Mouse (Mus musculus): ENCODE results near the gene Ptgds.

Ptgds gene

DNA sequence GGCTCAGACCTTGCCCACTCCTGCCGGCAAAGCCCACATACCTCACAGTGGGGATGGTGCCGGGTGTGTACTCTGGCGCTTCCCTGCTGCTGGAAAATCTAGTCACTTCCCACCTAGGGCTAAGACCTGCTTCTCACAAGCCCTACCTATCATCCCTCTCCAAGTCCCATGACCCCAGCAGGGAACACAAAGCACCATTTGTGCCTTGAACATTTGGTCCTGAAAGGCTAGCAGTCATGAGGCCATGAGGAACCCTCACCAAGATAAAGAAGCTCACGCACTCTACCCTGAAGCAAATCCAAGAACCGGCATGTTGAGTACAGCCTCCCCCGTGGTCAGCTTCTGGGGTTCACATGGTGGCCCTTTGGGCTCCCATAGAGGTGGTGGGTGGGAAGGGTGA lies at the start of gene Ptgds:
Ptgds (minus strand) TSS at position 78 of the 400 bp plus-strand sequence.
- no peak for DNase-seq

DNA sequence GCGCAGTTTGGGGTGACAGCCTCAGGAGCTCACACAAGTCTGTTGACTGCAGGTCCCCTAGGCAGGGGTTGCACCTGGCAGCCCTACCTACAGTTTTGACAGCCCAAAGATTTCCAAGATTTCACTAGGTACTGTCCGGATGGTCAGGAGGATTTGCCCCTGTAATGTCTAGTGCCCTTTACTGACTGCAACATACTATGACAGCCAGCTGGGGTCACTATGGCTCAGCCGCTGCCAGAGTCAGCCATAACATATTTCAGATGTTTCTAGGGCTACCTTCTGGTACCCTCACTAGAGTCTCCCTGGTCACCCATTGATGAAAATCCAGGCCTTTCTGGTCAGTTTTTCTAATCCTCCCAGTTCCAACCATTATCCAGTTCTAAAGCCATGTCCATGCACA lies 40.1 kb upstream of the Ptgds start:
- no peak for DNase-seq

- peak; percentile 57 to 68 for DNase-seq
These were observed 37.1 kb upstream of the Ptgds start for GRCm38 (mm10) chr2:25506964-25507363.

DNA sequence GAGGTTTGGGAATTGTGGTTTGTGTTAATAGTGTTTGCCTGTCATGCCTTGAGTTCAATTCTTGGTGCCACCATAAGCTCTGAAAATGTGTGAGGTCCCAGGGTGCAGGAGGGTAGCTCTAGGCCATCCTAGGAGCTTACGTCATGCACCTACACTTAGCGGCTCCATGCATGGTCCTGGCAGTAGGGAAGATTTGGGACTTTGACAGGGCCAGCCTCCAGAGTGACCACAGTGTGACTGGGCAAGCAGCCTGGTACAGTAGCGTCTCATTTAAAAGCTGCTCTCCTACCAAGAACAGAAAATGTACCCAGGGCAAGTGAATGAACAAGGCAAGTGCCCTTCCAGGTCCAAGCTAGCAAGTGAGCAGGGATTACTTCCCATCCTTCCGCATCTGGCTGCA lies 36.0 kb upstream of the Ptgds start:
- no peak for DNase-seq

DNA sequence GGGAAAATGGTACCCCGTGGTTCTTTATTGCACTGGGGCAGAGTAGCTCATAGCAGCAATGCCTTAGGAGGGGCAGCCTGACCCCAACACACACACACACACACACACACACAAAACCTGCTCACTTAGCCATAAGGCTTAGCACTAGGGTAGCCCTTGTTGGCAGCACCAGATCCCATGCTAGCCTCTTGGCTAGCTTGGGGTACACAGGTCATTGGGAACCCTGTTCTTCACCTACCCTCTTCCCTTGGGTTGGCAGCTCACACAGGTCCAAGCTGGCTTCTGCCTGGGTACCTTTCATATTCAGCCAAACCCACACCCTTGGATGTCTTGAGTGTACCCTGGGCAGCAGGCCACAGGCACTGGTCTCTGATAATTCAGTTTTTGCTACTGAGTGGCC lies 35.2 kb upstream of the Ptgds start:
- no peak for DNase-seq

GRCm38 (mm10) chr2:25504538-25504937 lies 34.7 kb upstream of the Ptgds start:
- no peak for DNase-seq

DNA sequence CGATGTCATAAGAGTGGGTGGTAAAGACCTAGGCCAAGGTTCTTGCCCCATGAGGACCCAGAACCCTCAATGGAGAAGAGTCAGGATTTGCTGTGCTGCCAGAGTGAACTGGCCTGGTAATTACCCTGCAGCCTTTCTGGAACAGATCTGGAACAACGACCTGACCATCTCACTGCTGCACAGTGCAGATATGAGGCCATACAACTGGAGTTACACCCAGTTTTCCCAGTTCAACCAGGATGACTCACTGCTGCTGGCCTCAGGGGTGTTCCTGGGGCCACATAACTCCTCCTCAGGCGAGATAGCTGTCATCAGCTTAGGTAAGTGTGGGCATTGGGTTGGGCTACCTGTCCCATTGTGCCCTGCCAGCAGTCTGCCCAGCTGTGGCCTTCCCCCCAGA lies 32.9 kb upstream of the Ptgds start:
- no peak for DNase-seq

- DNase-seq: peak in 1 of 2 experiments; percentile 35
These were observed 32.0 kb upstream of the Ptgds start, which contains the start of gene C8g for GRCm38 (mm10) chr2:25501593-25502486. C8g (minus strand) TSS chr2:25501719.

DNA sequence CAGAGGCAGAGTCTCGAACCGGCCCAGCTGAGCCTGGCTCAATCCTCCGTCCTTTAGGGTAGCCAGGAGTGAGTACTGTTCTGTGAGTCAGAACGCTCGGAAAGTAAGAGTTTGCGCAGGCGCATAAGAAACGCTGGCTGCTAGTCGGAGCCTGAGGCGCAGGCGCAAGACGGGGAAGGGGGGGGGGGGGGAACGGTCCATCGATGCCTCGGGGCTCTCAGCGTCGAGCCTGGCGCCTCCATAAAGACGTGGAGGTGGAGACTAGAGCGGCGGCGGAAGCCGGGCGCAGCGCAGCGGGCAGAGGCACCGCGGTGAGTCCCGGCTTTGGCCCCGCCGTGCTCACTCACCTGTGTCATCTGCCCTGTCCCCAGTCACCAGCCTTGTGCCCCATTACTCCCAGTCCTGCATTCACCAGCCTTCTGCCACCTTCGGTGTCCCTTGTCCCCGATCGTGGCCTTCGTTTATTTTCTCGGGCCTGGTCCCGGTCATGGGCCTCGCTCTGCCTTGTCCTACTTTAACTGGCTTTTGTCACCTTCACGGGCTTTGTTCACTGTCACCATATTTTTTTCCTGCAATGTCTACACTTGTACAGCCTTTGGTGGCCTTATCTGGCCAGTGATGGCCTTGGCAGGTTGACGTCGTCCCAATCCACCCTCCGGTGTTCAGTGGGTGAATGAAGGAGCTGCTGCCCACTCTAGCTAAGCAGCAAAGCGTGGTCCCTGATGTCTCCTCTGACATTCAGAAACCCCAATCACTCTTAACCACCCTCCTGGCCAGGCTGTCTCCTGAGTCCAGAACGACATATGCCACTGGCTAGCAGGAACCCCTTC lies 30.9 kb upstream of the Ptgds start, which contains the start of gene Fbxw5:
Fbxw5 (plus strand) TSS at position 175 of the 830 bp plus-strand sequence.
- peak; percentile 85 to 93 for DNase-seq

- no peak for DNase-seq
These were observed 30.3 kb upstream of the Ptgds start for GRCm38 (mm10) chr2:25500071-25500575.

DNA sequence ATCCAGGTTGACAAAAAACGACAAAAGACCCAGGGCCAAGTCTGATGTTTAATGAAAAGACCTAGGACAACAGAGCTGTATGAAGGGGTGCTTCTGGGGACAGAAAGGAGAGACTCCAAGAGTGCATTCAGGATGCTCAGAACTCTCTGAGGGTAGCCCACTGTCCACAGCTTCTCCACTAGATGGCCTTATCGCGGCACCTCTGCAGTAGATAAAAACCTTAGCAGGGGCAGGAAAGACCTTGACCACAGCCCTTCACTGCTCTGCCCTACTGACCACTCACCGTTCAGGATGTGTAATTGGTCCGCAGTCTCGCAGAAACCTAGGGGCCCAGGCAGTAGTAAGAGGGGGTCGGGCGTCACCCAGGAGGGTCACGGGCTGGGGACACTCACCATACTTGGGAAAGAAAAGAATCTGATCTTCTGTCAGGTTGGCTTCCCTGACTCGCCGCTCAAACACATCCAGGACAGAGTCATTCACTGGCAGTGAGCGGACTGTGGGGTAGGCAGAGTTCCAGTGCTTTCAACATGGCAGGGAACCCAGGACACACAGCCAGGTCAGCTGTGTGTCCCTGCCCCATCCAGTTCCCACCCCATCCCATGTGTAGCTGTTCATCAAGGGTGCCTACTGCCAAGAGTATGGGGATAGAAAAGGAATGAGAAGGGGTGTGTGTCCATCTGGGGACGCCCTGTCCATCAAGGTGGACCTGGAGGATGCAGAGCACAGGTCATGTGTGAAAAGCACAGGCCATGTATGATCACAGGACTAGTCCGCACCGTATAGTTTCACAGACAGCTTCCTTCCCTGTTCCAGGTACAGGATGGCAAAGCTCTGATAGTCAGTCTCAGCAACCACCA lies 29.0 kb upstream of the Ptgds start:
- DNase-seq: no peak

DNA sequence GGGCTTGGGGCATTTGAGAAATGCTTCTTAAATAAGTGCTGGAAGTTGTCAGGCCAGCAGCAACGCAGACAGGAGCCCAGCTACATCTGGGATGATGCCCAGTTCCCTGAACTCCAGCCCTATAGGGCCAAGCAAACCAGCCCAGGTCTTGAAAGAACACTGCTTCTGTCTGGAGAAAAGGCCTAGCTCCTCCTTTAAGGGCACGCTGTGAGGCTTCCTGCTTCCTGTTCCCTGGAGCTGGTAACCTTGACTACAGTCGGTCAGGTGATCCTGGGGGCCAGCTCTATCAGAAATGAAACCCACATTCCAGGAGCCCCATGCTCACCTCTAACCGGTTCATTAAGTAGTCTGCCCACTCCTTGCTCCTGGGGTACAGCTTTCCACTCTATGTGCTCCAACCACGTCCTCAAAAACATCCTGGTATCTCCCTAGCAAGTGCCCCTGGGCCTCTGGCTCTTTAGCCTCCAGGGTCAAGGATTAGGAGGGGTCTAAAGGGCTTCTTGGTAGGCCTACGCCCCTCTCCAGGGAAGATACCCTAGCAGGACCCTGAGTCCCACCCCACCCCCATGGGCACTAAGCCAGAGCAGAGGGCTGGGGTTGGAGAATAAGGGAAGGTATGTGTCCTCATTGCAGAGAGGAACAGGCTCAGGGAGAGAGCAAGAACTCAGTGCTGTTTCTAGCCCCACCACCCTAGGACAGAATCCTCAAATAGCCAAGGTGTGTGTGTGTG lies 28.2 kb upstream of the Ptgds start:
- peak in 1 of 2 experiments; percentile 19 for DNase-seq

DNA sequence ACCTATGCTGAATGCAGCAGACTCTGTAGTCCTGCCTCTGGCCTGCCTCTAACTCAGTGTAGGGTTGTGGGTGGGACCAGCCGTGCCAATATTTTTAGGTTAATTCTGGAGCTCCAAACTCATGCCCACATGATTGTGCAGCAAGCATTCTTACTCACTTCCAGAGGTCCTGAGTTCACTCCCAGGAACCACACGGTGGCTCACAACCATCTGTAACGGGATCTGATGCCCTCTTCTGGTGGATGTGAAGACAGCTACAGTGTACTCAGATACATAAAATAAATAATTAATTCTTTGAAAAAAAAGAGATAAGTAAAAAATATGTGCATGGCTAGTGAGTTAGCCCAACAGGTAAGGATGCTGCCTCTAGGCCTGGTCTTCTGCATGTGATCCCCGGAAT lies 26.6 kb upstream of the Ptgds start:
- peak in 1 of 2 experiments; percentile 47 for DNase-seq

DNA sequence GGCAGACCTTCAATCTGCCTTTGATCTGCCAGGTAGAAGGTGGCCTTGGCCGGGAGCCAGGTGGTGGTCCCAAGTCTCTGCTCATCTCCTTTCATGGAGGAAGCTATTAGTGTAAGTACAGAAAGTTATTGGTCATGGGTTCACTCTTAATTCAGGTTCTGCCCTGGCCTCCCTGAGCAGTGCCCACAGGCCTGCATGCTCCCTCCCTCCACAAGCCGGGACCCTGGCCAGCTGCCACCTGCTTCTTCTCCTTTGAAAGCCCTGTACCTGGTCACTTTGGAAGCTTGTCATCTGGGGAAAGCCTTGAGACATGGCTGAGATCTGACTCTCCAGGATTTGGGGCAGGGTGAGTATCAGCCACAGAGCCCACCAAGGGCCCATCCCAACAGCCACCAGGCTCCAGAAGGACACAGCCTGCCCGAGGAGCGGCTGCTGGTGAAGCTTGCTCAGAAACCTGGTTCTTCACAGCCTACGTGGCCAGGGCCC lies 23.7 kb upstream of the Ptgds start, which contains the start of gene Lcn12:
Lcn12 (minus strand) TSS at position 436 of the 486 bp plus-strand sequence.
- DNase-seq: no peak

- no peak for DNase-seq
These were observed 23.1 kb upstream of the Ptgds start for GRCm38 (mm10) chr2:25492988-25493387.

DNA sequence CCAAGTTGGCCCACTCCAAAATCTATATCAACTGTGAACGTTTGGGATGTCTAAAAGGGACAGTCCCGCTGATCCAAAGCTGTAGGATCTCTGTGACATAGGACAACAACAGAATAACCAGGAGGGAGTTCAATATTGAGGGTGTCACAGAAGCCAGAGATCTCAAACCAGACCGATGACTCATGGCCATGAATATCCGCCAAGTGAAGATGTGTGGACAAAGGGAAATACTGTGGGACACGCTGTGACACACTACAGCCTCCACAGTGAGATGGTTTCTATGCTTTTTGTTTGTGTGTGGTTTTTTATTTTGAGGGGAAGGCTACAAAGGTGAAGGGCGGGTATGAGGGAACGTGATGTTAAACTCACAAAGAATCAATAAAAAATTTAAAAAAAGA lies 18.8 kb upstream of the Ptgds start:
- DNase-seq: no peak

DNA sequence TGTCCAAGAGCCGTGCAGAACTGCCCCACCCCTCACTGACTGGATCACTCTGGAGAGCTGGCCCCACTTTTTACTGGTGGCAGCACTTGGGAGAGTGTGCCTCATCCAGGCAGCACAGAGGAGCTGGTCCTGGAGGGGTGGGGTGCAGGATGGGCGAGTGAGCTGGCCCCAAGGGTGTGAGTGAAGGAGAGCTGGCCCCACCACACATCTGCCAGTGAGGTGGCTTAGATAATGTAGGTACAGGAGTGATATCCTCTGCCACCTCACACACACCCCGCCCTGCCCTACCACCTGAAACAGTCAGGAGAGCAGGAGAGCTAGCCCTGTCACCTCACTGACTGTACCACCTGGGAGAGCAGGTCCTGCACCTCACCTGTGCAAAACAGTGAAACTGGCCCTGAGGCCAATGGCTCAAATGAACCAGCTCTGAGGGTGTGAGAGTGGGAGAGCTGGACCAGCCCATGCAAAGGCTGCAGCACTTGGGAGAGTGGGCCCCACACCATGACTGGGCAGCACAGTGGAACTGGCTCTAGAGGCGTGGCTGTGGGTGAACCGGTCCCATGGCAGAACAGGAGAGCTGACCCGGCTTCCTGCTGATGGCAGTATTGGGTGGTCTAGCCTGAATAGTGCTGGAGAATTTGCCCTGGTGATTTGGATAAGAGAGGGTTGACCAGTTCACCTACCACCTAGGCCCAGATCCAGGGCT lies 18.3 kb upstream of the Ptgds start:
- no peak for DNase-seq

- peak in 1 of 2 experiments; percentile 28 for DNase-seq
These were observed 15.2 kb upstream of the Ptgds start for GRCm38 (mm10) chr2:25484901-25485647.

DNA sequence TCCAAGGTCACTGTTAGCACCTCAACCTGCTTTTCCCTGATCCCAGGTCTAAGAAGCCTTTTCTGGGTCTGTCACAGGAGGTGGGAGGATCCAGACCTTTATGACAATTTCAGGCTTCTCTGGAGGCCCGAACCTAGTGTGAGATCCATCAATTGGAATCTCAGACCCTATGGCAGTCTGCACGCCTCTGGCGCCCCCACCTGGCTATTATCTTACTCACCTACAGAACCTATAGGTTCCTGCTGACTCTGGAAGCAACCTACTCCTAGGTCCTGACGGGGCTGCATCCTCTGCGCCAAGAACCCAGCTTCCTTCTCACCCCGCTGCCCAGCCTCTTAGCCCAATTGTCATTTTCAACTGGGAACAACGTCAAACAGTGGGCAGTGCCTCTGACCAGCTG lies 13.1 kb upstream of the Ptgds start:
- peak; percentile 53 to 67 for DNase-seq

- no peak for DNase-seq
These were observed 10.7 kb upstream of the Ptgds start for GRCm38 (mm10) chr2:25480541-25480940.
